Mouse (Mus musculus) MEL (cell line): ENCODE measurements at regions not wholly inside any gene's neighbourhood (a gene's known extent, or its start where the extent isn't known, plus 50 kb on each side); places are given as distances from the start of the nearest gene placed in this dataset.

ENCODE experiments used
- DNase-seq: peaks from one replicate; pipeline ENCODE4 v3.0.0; 2011; ENCODE audit warnings: low read depth, low spot score
- H3K27ac ChIP-seq: 2 replicates; pipeline ENCODE4 v1.5.1; 2012; ENCODE audit warnings: low read depth, mild to moderate bottlenecking, control low read depth, low read length, moderate library complexity; ENCODE audit not compliant: control insufficient read depth
- H3K27me3 ChIP-seq, 2 experiments: fragments of 150-350 bp in 1 of 2; sonication (generic) in 1 of 2; 2 replicates each; pipeline ENCODE4 v1.6.1; 2012; ENCODE audit warnings: low read length in 2 of 2, mild to moderate bottlenecking in 2 of 2, improper control_type of control experiment in 1 of 2, moderate library complexity in 1 of 2; ENCODE audit not compliant: insufficient read depth in 2 of 2, control insufficient read depth in 1 of 2
- H3K36me3 ChIP-seq, 2 experiments: 2 replicates each; pipeline ENCODE4 v1.6.1; 2012 to 2014; ENCODE audit warnings: low read length in 2 of 2, improper control_type of control experiment in 1 of 2, inconsistent platforms in 1 of 2, mild to moderate bottlenecking in 1 of 2; ENCODE audit not compliant: insufficient read depth in 2 of 2, control insufficient read depth in 1 of 2
- H3K4me1 ChIP-seq, 2 experiments: fragments of 150-350 bp in 1 of 2; sonication (generic) in 1 of 2; 2 replicates each; pipeline ENCODE4 v1.6.1; 2012; ENCODE audit warnings: low read length in 2 of 2, improper control_type of control experiment in 1 of 2, mild to moderate bottlenecking in 1 of 2; ENCODE audit not compliant: insufficient read depth in 2 of 2, control insufficient read depth in 1 of 2
- H3K4me3 ChIP-seq, 2 experiments: fragments of 150-350 bp in 1 of 2; sonication (generic) in 1 of 2; 2 replicates each; pipeline ENCODE4 v1.5.1; 2012; ENCODE audit warnings: low read depth in 2 of 2, low read length in 2 of 2, mild to moderate bottlenecking in 2 of 2, moderate library complexity in 2 of 2, control low read depth in 1 of 2, improper control_type of control experiment in 1 of 2; ENCODE audit not compliant: control insufficient read depth in 1 of 2, insufficient read depth in 1 of 2
- H3K79me2 ChIP-seq: 2 replicates; pipeline ENCODE4 v1.6.1; 2012; ENCODE audit warnings: mild to moderate bottlenecking, low read length, moderate library complexity; ENCODE audit not compliant: control insufficient read depth, poor library complexity, insufficient read depth
- H3K9ac ChIP-seq: 2 replicates; pipeline ENCODE4 v1.6.1; 2012; ENCODE audit warnings: low read depth, mild to moderate bottlenecking, control low read depth, low read length, moderate library complexity; ENCODE audit not compliant: control insufficient read depth, poor library complexity, severe bottlenecking
- H3K9me3 ChIP-seq: fragments of 150-350 bp; sonication (generic); replicated peaks from 2 replicates; pipeline ENCODE4 v1.6.1; 2012; ENCODE audit warnings: mild to moderate bottlenecking, low read length, improper control_type of control experiment, moderate library complexity; ENCODE audit not compliant: insufficient read depth
- CHD2 ChIP-seq: IDR thresholded peaks from 2 replicates; pipeline ENCODE4 v1.6.1; 2011; ENCODE audit warnings: low read length, improper control_type of control experiment
- CTCF ChIP-seq, 3 experiments: IDR thresholded peaks in 2 of 3; conservative IDR thresholded peaks in 1 of 3; 2 replicates each; pipeline ENCODE4 v1.5.1; 2011 to 2012; ENCODE audit warnings: low read length in 3 of 3, low read depth in 2 of 3, mild to moderate bottlenecking in 2 of 3, improper control_type of control experiment in 1 of 3, inconsistent platforms in 1 of 3, mixed read lengths in 1 of 3, moderate library complexity in 1 of 3; ENCODE audit not compliant: control insufficient read depth in 1 of 3, insufficient read depth in 1 of 3, poor library complexity in 1 of 3, severe bottlenecking in 1 of 3
- E2F4 ChIP-seq: IDR thresholded peaks from 2 replicates; pipeline ENCODE4 v1.6.1; 2011; ENCODE audit warnings: low read depth, low read length, improper control_type of control experiment, borderline replicate concordance
- ELF1 ChIP-seq: IDR thresholded peaks from 2 replicates; pipeline ENCODE4 v1.6.1; 2014; ENCODE audit warnings: low read depth, mild to moderate bottlenecking, inconsistent platforms, low read length, improper control_type of control experiment, moderate library complexity
- EP300 ChIP-seq, 2 experiments: IDR thresholded peaks; 2 replicates each; pipeline ENCODE4 v1.6.1; 2011; ENCODE audit warnings: improper control_type of control experiment in 2 of 2, low read length in 2 of 2, low read depth in 1 of 2, mild to moderate bottlenecking in 1 of 2
- ETS1 ChIP-seq: IDR thresholded peaks from 2 replicates; pipeline ENCODE4 v1.6.1; 2012; ENCODE audit warnings: low read depth, mild to moderate bottlenecking, inconsistent platforms, low read length, improper control_type of control experiment, moderate library complexity
- GABPA ChIP-seq: IDR thresholded peaks from 2 replicates; pipeline ENCODE4 v1.6.1; 2012; ENCODE audit warnings: low read depth, mild to moderate bottlenecking, inconsistent platforms, low read length, improper control_type of control experiment, moderate library complexity
- JUND ChIP-seq: IDR thresholded peaks from 2 replicates; pipeline ENCODE4 v1.6.1; 2011; ENCODE audit warnings: low read depth, mild to moderate bottlenecking, improper control_type of control experiment, low read length
- MAFK ChIP-seq: IDR thresholded peaks from 2 replicates; pipeline ENCODE4 v1.6.1; 2011; ENCODE audit warnings: low read depth, mild to moderate bottlenecking, low read length, improper control_type of control experiment, borderline replicate concordance
- MAX ChIP-seq: IDR thresholded peaks from 2 replicates; pipeline ENCODE4 v1.6.1; 2011; ENCODE audit warnings: low read length, improper control_type of control experiment
- MAZ ChIP-seq: IDR thresholded peaks from 2 replicates; pipeline ENCODE4 v1.6.1; 2012; ENCODE audit warnings: low read depth, mild to moderate bottlenecking, inconsistent platforms, low read length, improper control_type of control experiment
- MEF2A ChIP-seq: IDR thresholded peaks from 2 replicates; pipeline ENCODE4 v1.6.1; 2014; ENCODE audit warnings: low read depth, mild to moderate bottlenecking, inconsistent platforms, low read length, improper control_type of control experiment; ENCODE audit not compliant: poor library complexity, insufficient replicate concordance, severe bottlenecking; ENCODE audit errors: extremely low read depth
- MXI1 ChIP-seq: IDR thresholded peaks from 2 replicates; pipeline ENCODE4 v1.6.1; 2011; ENCODE audit warnings: mild to moderate bottlenecking, low read depth, low read length, improper control_type of control experiment
- MYC ChIP-seq: IDR thresholded peaks from 2 replicates; pipeline ENCODE4 v1.6.1; 2011; ENCODE audit warnings: low read depth, mild to moderate bottlenecking, low read length, improper control_type of control experiment, moderate library complexity
- NELFE ChIP-seq: IDR thresholded peaks from 2 replicates; pipeline ENCODE4 v1.6.1; 2011; ENCODE audit warnings: low read depth, low read length, improper control_type of control experiment
- POLR2A ChIP-seq, 2 experiments: IDR thresholded peaks; 2 replicates each; pipeline ENCODE4 v1.6.1; 2011 to 2012; ENCODE audit warnings: low read length in 2 of 2, mild to moderate bottlenecking in 2 of 2, control low read depth in 1 of 2, improper control_type of control experiment in 1 of 2, low read depth in 1 of 2, moderate library complexity in 1 of 2; ENCODE audit not compliant: control insufficient read depth in 1 of 2, insufficient read depth in 1 of 2, poor library complexity in 1 of 2
- POLR2AphosphoS2 ChIP-seq: IDR thresholded peaks from 2 replicates; pipeline ENCODE4 v1.6.1; 2011; ENCODE audit warnings: low read length, improper control_type of control experiment
- POLR2AphosphoS5 ChIP-seq: IDR thresholded peaks from 2 replicates; pipeline ENCODE4 v1.6.1; 2012; ENCODE audit warnings: low read depth, borderline replicate concordance, mild to moderate bottlenecking, inconsistent platforms, low read length, moderate library complexity, mixed read lengths
- SIN3A ChIP-seq: IDR thresholded peaks from 2 replicates; pipeline ENCODE4 v1.6.1; 2012; ENCODE audit warnings: low read length, improper control_type of control experiment, inconsistent platforms
- TBP ChIP-seq: IDR thresholded peaks from 2 replicates; pipeline ENCODE4 v1.8.0; 2011; ENCODE audit warnings: low read depth, low read length, improper control_type of control experiment
- TCF12 ChIP-seq: IDR thresholded peaks from 2 replicates; pipeline ENCODE4 v1.6.1; 2014; ENCODE audit warnings: low read depth, mild to moderate bottlenecking, inconsistent platforms, low read length, improper control_type of control experiment, moderate library complexity
- UBTF ChIP-seq: IDR thresholded peaks from 2 replicates; pipeline ENCODE4 v1.6.1; 2012; ENCODE audit warnings: low read depth, mild to moderate bottlenecking, inconsistent platforms, low read length, improper control_type of control experiment, moderate library complexity, borderline replicate concordance; ENCODE audit not compliant: insufficient read depth
- USF2 ChIP-seq, 2 experiments: IDR thresholded peaks; 2 replicates each; pipeline ENCODE4 v1.6.1; 2011 to 2012; ENCODE audit warnings: improper control_type of control experiment in 2 of 2, low read length in 2 of 2, borderline replicate concordance in 1 of 2, inconsistent platforms in 1 of 2, low read depth in 1 of 2, mild to moderate bottlenecking in 1 of 2; ENCODE audit not compliant: insufficient read depth in 1 of 2
- ZMIZ1 ChIP-seq: IDR thresholded peaks from 2 replicates; pipeline ENCODE4 v1.6.1; 2012; ENCODE audit warnings: low read depth, mild to moderate bottlenecking, inconsistent platforms, low read length, improper control_type of control experiment, moderate library complexity
- ZNF384 ChIP-seq: IDR thresholded peaks from 2 replicates; pipeline ENCODE4 v1.6.1; 2012; ENCODE audit warnings: low read depth, mild to moderate bottlenecking, inconsistent platforms, low read length, improper control_type of control experiment

DNA sequence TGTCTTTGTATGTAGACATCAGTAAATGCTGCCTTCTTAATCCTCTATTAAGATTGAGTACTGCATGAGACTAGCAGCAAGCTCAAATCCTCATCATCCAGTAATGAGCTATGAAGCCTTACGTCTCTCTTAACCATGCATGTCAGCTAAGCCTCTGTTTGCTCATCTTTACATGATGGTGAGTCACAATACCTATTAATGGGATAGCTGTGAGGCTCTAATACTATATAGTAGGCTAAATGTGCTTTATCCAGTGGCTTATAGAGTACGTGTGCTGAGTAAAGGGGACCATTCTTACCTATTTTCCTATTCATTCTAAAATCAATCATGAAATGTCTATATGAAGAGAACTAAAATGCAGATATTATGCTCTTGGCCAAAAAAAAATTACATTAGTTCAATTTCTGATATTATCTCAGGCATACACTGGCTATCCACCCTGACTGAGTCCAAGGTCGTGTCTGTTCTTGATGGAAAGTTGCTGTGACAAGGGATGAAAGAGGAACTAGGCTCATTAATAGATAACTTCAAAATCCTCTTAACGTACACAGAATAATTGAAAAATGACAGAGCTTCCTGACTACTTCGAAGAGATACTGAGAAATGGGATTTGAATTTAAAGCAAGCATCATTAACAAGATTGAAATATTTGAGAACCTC is 422.1 kb downstream of the Ipo11 start (continued):
- no peak for TF ChIP-seq POLR2AphosphoS5
- TF ChIP-seq, all 39 proteins: peak for 0

DNA sequence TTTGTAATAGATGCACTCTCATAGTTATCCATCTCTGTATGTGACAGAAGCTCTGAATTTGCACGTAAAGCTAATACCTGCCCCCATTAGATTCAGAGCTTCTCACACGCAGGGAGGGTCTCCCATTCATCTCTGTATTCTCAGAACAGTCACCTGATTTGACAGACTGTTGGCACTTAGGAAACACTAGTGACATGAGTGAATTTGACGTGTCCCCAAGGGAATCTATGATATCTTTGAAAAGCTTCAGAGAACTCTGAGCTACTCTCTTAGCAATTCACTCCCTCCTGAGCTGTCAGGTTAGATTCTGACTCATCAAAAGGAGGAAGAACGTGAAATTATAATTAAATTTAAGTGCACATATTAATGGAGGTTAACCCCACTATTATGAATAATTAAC is 423.1 kb downstream of the Ipo11 start:
- Histone ChIP-seq H3K9me3 (no peaks in the 10 kb centered on the region), H3K36me3 (no peaks in the 10 kb centered on the region), H3K27ac (no peak overlapping the region), H3K79me2 (no peaks in the 10 kb centered on the region), H3K4me3 (no peak overlapping the region), H3K4me1 (no peaks in the 10 kb centered on the region), H3K27me3 (no peaks in the 10 kb centered on the region), H3K9ac (no peak overlapping the region)
- DNase-seq = no peak
- no peak for TF ChIP-seq NELFE
- TF ChIP-seq CHD2 = no peak
- no peak for TF ChIP-seq CTCF (IDR thresholded peaks at IDR 0.05 in 2 of 3, conservative IDR thresholded peaks at IDR 0.05 in 1 of 3; ENCODE audit: control insufficient read depth in 1 of 3, insufficient read depth in 1 of 3, low read depth in 2 of 3, low read length in 3 of 3, poor library complexity in 1 of 3, severe bottlenecking in 1 of 3)
- TF ChIP-seq SIN3A = no peak
- TF ChIP-seq TCF12 = no peak
- no peak for TF ChIP-seq ZNF384
- no peak for TF ChIP-seq POLR2AphosphoS2
- no peak for TF ChIP-seq ZMIZ1
- TF ChIP-seq ETS1 = no peak
- TF ChIP-seq MYC = no peak
- no peak for TF ChIP-seq MAZ

DNA sequence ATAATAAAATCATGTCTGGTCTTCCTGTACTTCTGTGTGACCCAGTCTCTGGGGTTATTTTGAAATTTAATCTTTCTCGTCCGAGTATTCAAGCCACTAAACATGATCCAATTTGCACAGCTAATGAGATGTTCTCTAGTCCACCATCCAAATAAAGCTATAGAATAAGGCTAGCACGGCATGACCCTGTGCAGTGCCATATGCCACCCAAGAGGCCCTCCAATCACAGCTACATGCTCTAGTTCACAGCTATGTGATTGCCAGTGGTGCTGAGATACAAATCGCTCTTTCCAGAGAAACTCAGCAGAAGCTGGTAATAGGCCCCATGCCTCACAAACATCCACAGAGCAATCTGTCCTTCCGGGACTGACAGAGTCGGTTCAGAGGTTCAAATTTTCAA is 426.3 kb downstream of the Ipo11 start:
- no peaks in the 10 kb centered on the region for H3K27me3 ChIP-seq
- no peak for DNase-seq
- no peaks in the 10 kb centered on the region for H3K36me3 ChIP-seq
- no peak overlapping the region for H3K9ac ChIP-seq
- H3K9me3 ChIP-seq = no peaks in the 10 kb centered on the region
- no peaks in the 10 kb centered on the region for H3K79me2 ChIP-seq
- no peaks in the 10 kb centered on the region for H3K4me1 ChIP-seq
- TF ChIP-seq MXI1 (no peak), TBP (no peak), POLR2AphosphoS5 (no peak), UBTF (no peak), USF2 (IDR thresholded peaks at IDR 0.05; ENCODE audit: borderline replicate concordance in 1 of 2, insufficient read depth in 1 of 2, low read depth in 1 of 2, low read length in 2 of 2) (no peak), ZNF384 (no peak), MAX (no peak), POLR2AphosphoS2 (no peak), ELF1 (no peak), EP300 (IDR thresholded peaks at IDR 0.05; ENCODE audit: low read depth in 1 of 2, low read length in 2 of 2) (no peak), E2F4 (no peak), ZMIZ1 (no peak), JUND (no peak), MEF2A (no peak), GABPA (no peak), MAFK (no peak), NELFE (no peak), POLR2A (IDR thresholded peaks at IDR 0.05; ENCODE audit: control insufficient read depth in 1 of 2, insufficient read depth in 1 of 2, low read depth in 1 of 2, low read length in 2 of 2, poor library complexity in 1 of 2) (no peak)
- TF ChIP-seq, all 39 proteins: peak for 0
- Histone ChIP-seq H3K4me3 (no peak overlapping the region), H3K27ac (no peak overlapping the region)
